Mouse (Mus musculus) heart, postnatal 0 days (tissue): ENCODE results near the gene Fbf1.

Experiments
- CTCF ChIP-seq: IDR thresholded peaks from 2 replicates; pipeline ENCODE4 v1.5.1; 2016; ENCODE audit warnings: antibody characterized with exemption, control low read depth, low read depth
- EP300 ChIP-seq: IDR thresholded peaks from 2 replicates; pipeline ENCODE4 v1.6.1; 2016; ENCODE audit warnings: antibody characterized with exemption, low read depth

DNA sequence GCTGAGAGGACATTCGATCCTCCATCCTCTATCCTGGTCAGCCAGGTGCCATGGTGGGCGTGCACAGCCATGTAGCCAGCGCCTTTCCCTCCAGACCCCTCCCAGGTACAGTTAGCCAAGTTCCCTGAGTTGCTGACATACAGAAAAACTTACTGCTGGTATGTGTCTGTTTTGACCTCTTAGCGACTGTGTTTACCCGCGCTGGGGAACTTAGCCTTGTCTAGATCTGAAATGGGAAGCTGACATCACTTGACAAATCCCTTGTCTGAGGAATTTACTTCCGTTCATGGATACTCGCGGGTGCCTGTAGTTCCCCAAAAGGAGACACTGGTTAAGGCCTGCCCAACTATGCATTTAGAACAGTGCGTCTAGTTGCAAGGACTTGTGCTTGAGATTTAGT, 57.4 kb downstream of the Fbf1 start:
- TF ChIP-seq CTCF: no peak
- no peak for TF ChIP-seq EP300
